Mouse (Mus musculus) E14TG2a.4 (cell line): ENCODE measurements around the gene Cabin1.

ENCODE experiments used
- CTCF ChIP-seq: conservative IDR thresholded peaks from 2 replicates; pipeline ENCODE4 v1.5.1; 2014; ENCODE audit warnings: low read length
- NANOG ChIP-seq: IDR thresholded peaks from 2 replicates; pipeline ENCODE4 v1.6.1; 2014; ENCODE audit warnings: borderline replicate concordance, low read length, mixed read lengths
- POU5F1 ChIP-seq: IDR thresholded peaks from 2 replicates; pipeline ENCODE4 v1.6.1; 2014; ENCODE audit warnings: low read length, borderline replicate concordance

GRCm38 (mm10) chr10:75797619-75798175, 33.6 kb upstream of the Cabin1 start:
- TF ChIP-seq CTCF (no peak), NANOG (no peak), POU5F1 (no peak)
